Mouse (Mus musculus): ENCODE measurements at regions not wholly inside any gene's neighbourhood (a gene's known extent, or its start where the extent isn't known, plus 50 kb on each side); places are given as distances from the start of the nearest gene placed in this dataset.

- H3K27ac ChIP-seq (replicated peaks) = no peak overlapping the region
- H3K9me3 ChIP-seq (replicated peaks) = no peaks in the 10 kb centered on the region
- H3K4me1 ChIP-seq (replicated peaks) = no peaks in the 10 kb centered on the region
- H3K4me2 ChIP-seq = no peak overlapping the region
- no peak for ATAC-seq (ENCODE audit: insufficient read depth)
- H3K9ac ChIP-seq = no peak overlapping the region
- WGBS (ENCODE audit: insufficient replicate concordance) = 78% methylated on average over 30 of the region's 30 CpGs
- H3K27me3 ChIP-seq = peaks cover 3% of the 10 kb centered on the region; the same call in 1 of the 2 replicates
- H3K4me3 ChIP-seq (replicated peaks) = no peak overlapping the region
- H3K36me3 ChIP-seq (replicated peaks) = no peaks in the 10 kb centered on the region
Observed at GRCm38 (mm10) chr17:85932360-85933132, 212.4 kb downstream of the Srbd1 start.

GRCm38 (mm10) chr17:85931955-85932354 is 213.0 kb downstream of the Srbd1 start:
- H3K9me3 ChIP-seq (replicated peaks) = no peaks in the 10 kb centered on the region

GRCm38 (mm10) chr17:85930789-85931188 is 214.2 kb downstream of the Srbd1 start:
- H3K4me1 ChIP-seq (replicated peaks) = no peaks in the 10 kb centered on the region
- H3K27me3 ChIP-seq = peaks cover 3% of the 10 kb centered on the region; the same call in 1 of the 2 replicates
- no peak overlapping the region for H3K4me3 ChIP-seq (replicated peaks)
- H3K27ac ChIP-seq (replicated peaks) = no peak overlapping the region
- no peak overlapping the region for H3K4me2 ChIP-seq
- H3K36me3 ChIP-seq (replicated peaks) = no peaks in the 10 kb centered on the region
- no peak for ATAC-seq (ENCODE audit: insufficient read depth)
- H3K9me3 ChIP-seq (replicated peaks) = no peaks in the 10 kb centered on the region
- no peak overlapping the region for H3K9ac ChIP-seq
- WGBS (ENCODE audit: insufficient replicate concordance) = 60% methylated on average over 5 of the region's 5 CpGs

More at GRCm38 (mm10) chr17:85931955-85932354, 213.0 kb downstream of the Srbd1 start:
- peaks cover 3% of the 10 kb centered on the region; the same call in 1 of the 2 replicates for H3K27me3 ChIP-seq
- H3K4me1 ChIP-seq (replicated peaks) = no peaks in the 10 kb centered on the region
- WGBS (ENCODE audit: insufficient replicate concordance) = 68% methylated on average over 10 of the region's 10 CpGs
- H3K27ac ChIP-seq (replicated peaks) = no peak overlapping the region
- H3K4me3 ChIP-seq (replicated peaks) = no peak overlapping the region
- H3K4me2 ChIP-seq = no peak overlapping the region
- H3K36me3 ChIP-seq (replicated peaks) = no peaks in the 10 kb centered on the region
- no peak for ATAC-seq (ENCODE audit: insufficient read depth)
- no peak overlapping the region for H3K9ac ChIP-seq

- 69% methylated on average over 3 of the region's 3 CpGs for WGBS (ENCODE audit: insufficient replicate concordance)
- no peak overlapping the region for H3K4me3 ChIP-seq (replicated peaks)
- H3K4me1 ChIP-seq (replicated peaks) = no peaks in the 10 kb centered on the region
- no peaks in the 10 kb centered on the region for H3K36me3 ChIP-seq (replicated peaks)
- no peak overlapping the region for H3K9ac ChIP-seq
- no peak for ATAC-seq (ENCODE audit: insufficient read depth)
- H3K9me3 ChIP-seq (replicated peaks) = no peaks in the 10 kb centered on the region
- no peak overlapping the region for H3K4me2 ChIP-seq
- H3K27ac ChIP-seq (replicated peaks) = no peak overlapping the region
- peaks cover 3% of the 10 kb centered on the region; the same call in 1 of the 2 replicates for H3K27me3 ChIP-seq
Observed at GRCm38 (mm10) chr17:85930331-85930730, 214.6 kb downstream of the Srbd1 start.

- Histone ChIP-seq H3K27me3 (peaks cover 3% of the 10 kb centered on the region; the same call in 1 of the 2 replicates), H3K27ac (replicated peaks) (no peak overlapping the region), H3K4me2 (no peak overlapping the region), H3K4me1 (replicated peaks) (no peaks in the 10 kb centered on the region), H3K9ac (no peak overlapping the region), H3K36me3 (replicated peaks) (no peaks in the 10 kb centered on the region), H3K4me3 (replicated peaks) (no peak overlapping the region), H3K9me3 (replicated peaks) (no peaks in the 10 kb centered on the region)
- no peak for ATAC-seq (ENCODE audit: insufficient read depth)
- 67% methylated on average over 12 of the region's 12 CpGs for WGBS (ENCODE audit: insufficient replicate concordance)
Observed at GRCm38 (mm10) chr17:85929699-85930286, 215.2 kb downstream of the Srbd1 start.

GRCm38 (mm10) chr17:85928543-85928942 is 216.4 kb downstream of the Srbd1 start:
- Histone ChIP-seq H3K4me2 (no peak overlapping the region), H3K4me3 (replicated peaks) (peak overlapping the region; percentile 40), H3K36me3 (replicated peaks) (no peaks in the 10 kb centered on the region), H3K27me3 (peaks cover 3% of the 10 kb centered on the region; the same call in 1 of the 2 replicates), H3K27ac (replicated peaks) (peak overlapping the region; percentile 48; the same call in 1 of the 2 replicates), H3K4me1 (replicated peaks) (no peaks in the 10 kb centered on the region), H3K9ac (no peak overlapping the region), H3K9me3 (replicated peaks) (no peaks in the 10 kb centered on the region)
- 37% methylated on average over 2 of the region's 2 CpGs for WGBS (ENCODE audit: insufficient replicate concordance)
- peak; percentile 89 for ATAC-seq (ENCODE audit: insufficient read depth)

GRCm38 (mm10) chr17:85927261-85927660 is 217.7 kb downstream of the Srbd1 start:
- ATAC-seq (ENCODE audit: insufficient read depth) = no peak
- 59% methylated on average over 9 of the region's 9 CpGs for WGBS (ENCODE audit: insufficient replicate concordance)
- no peaks in the 10 kb centered on the region for H3K36me3 ChIP-seq (replicated peaks)
- H3K4me1 ChIP-seq (replicated peaks) = no peaks in the 10 kb centered on the region
- H3K4me3 ChIP-seq (replicated peaks) = peak overlapping the region; percentile 40
- no peaks in the 10 kb centered on the region for H3K9me3 ChIP-seq (replicated peaks)
- peak overlapping the region; percentile 49 for H3K4me2 ChIP-seq
- no peak overlapping the region for H3K27ac ChIP-seq (replicated peaks)
- H3K27me3 ChIP-seq = peaks cover 3% of the 10 kb centered on the region; the same call in 1 of the 2 replicates
- H3K9ac ChIP-seq = no peak overlapping the region

GRCm38 (mm10) chr17:85926044-85926443 is 218.9 kb downstream of the Srbd1 start:
- WGBS (ENCODE audit: insufficient replicate concordance) = 75% methylated on average over 4 of the region's 4 CpGs
- no peak for ATAC-seq (ENCODE audit: insufficient read depth)
- Histone ChIP-seq H3K36me3 (replicated peaks) (no peaks in the 10 kb centered on the region), H3K4me1 (replicated peaks) (peaks cover 7% of the 10 kb centered on the region; the same call in 1 of the 2 replicates), H3K9ac (no peak overlapping the region), H3K4me3 (replicated peaks) (no peak overlapping the region), H3K9me3 (replicated peaks) (no peaks in the 10 kb centered on the region), H3K27me3 (no peaks in the 10 kb centered on the region), H3K4me2 (no peak overlapping the region), H3K27ac (replicated peaks) (no peak overlapping the region)

- no peak for ATAC-seq (ENCODE audit: insufficient read depth)
- Histone ChIP-seq H3K27me3 (no peaks in the 10 kb centered on the region), H3K4me1 (replicated peaks) (peaks cover 9% of the 10 kb centered on the region; the same call in 1 of the 2 replicates), H3K9ac (no peak overlapping the region), H3K4me3 (replicated peaks) (no peak overlapping the region), H3K36me3 (replicated peaks) (no peaks in the 10 kb centered on the region), H3K27ac (replicated peaks) (no peak overlapping the region), H3K4me2 (no peak overlapping the region), H3K9me3 (replicated peaks) (no peaks in the 10 kb centered on the region)
- 54% methylated on average over 8 of the region's 8 CpGs for WGBS (ENCODE audit: insufficient replicate concordance)
Observed at GRCm38 (mm10) chr17:85921219-85921673, 223.7 kb downstream of the Srbd1 start.

GRCm38 (mm10) chr17:85919868-85920267 is 225.1 kb downstream of the Srbd1 start:
- Histone ChIP-seq H3K4me3 (replicated peaks) (no peak overlapping the region), H3K4me2 (no peak overlapping the region), H3K4me1 (replicated peaks) (peaks cover 9% of the 10 kb centered on the region; the same call in 1 of the 2 replicates), H3K9ac (no peak overlapping the region), H3K36me3 (replicated peaks) (no peaks in the 10 kb centered on the region), H3K27me3 (no peaks in the 10 kb centered on the region), H3K27ac (replicated peaks) (no peak overlapping the region), H3K9me3 (replicated peaks) (no peaks in the 10 kb centered on the region)
- peak; percentile 40; the same call in 1 of the 2 replicates for ATAC-seq (ENCODE audit: insufficient read depth)
- 68% methylated on average over 7 of the region's 7 CpGs for WGBS (ENCODE audit: insufficient replicate concordance)

- no peak for ATAC-seq (ENCODE audit: insufficient read depth)
Observed at GRCm38 (mm10) chr17:85915870-85916269, 227.8 kb upstream of the Six2 start.

More at GRCm38 (mm10) chr17:85915870-85916269, 227.8 kb upstream of the Six2 start:
- Histone ChIP-seq H3K4me3 (replicated peaks) (no peak overlapping the region), H3K4me1 (replicated peaks) (no peaks in the 10 kb centered on the region; the same call in 1 of the 2 replicates), H3K9me3 (replicated peaks) (no peaks in the 10 kb centered on the region), H3K4me2 (no peak overlapping the region), H3K27ac (replicated peaks) (no peak overlapping the region), H3K36me3 (replicated peaks) (0 out of 2 replicates have a peak, but pooled peaks cover 5% of the 10 kb centered on the region), H3K27me3 (no peaks in the 10 kb centered on the region), H3K9ac (no peak overlapping the region)
- WGBS (ENCODE audit: insufficient replicate concordance) = 76% methylated on average over 3 of the region's 3 CpGs
